Mouse (Mus musculus) embryonic facial prominence, embryonic 14.5 days (tissue): Measurements from ENCODE around the gene Lrmp. TPM values are rescaled to one million over a fixed set of nuclear protein-coding genes. Genes with fewer than 3 reads are reported as not detected.

ENCODE experiments used
- ATAC-seq: fragments of 200-750 bp; cut with Nextera tagmentation; 2 replicates; pipeline ENCODE4 v1.8.0; 2017; ENCODE audit warnings: low read depth, moderate number of reproducible peaks, moderate TSS enrichment
- DNase-seq: peaks from one replicate; pipeline ENCODE4 v3.0.0-alpha.2; 2015; ENCODE audit warnings: low spot score
- H3K27ac ChIP-seq: fragments of 300-500 bp; sonication (generic); replicated peaks from 2 replicates; pipeline ENCODE4 v1.5.1; 2014; ENCODE audit warnings: low read depth, mild to moderate bottlenecking, low read length, moderate library complexity
- H3K27me3 ChIP-seq: fragments of 300-500 bp; sonication (generic); replicated peaks from 2 replicates; pipeline ENCODE4 v1.6.1; 2014; ENCODE audit warnings: low read length; ENCODE audit not compliant: control insufficient read depth, insufficient read depth
- H3K36me3 ChIP-seq: fragments of 300-500 bp; sonication (generic); 2 replicates; pipeline ENCODE4 v1.6.1; 2014; ENCODE audit warnings: low read length, mixed read lengths; ENCODE audit not compliant: control insufficient read depth, insufficient read depth
- H3K4me1 ChIP-seq: fragments of 300-500 bp; sonication (generic); 2 replicates; pipeline ENCODE4 v1.6.1; 2014; ENCODE audit warnings: antibody characterized with exemption, low read length; ENCODE audit not compliant: control insufficient read depth, insufficient read depth
- H3K4me2 ChIP-seq: fragments of 300-500 bp; sonication (generic); 2 replicates; pipeline ENCODE4 v1.6.1; 2014; ENCODE audit warnings: low read depth, mild to moderate bottlenecking, low read length, moderate library complexity, mixed read lengths
- H3K4me3 ChIP-seq: fragments of 300-500 bp; sonication (generic); 2 replicates; pipeline ENCODE4 v1.5.1; 2014; ENCODE audit warnings: low read depth, mild to moderate bottlenecking, low read length
- H3K9ac ChIP-seq: fragments of 300-500 bp; sonication (generic); 2 replicates; pipeline ENCODE4 v1.6.1; 2014; ENCODE audit warnings: low read depth, mild to moderate bottlenecking, low read length, moderate library complexity, mixed read lengths
- H3K9me3 ChIP-seq: fragments of 300-500 bp; sonication (generic); 2 replicates; pipeline ENCODE4 v1.6.1; 2016; ENCODE audit warnings: low read length; ENCODE audit not compliant: control insufficient read depth
- WGBS: fragments of 180-500 bp; shearing (Covaris S2); extraction: QIAGEN DNeasy Blood & Tissue Kit; methylation state at CpG from one replicate; pipeline ENCODE4 v1.1.7; 2014; 5-methylcytosine and 5-hydroxymethylcytosine counted together
- polyA plus RNA-seq: library from polyadenylated mRNA; unstranded; fragments of >200 nt; fragmentation: Nextera tagmentation; extraction: Ambion mirVana; gene quantifications from 2 replicates; pipeline ENCODE4 v1.2.1, GENCODE M21; 2014

Lrmp gene
- polyA plus RNA-seq, 1 experiment from 2014 or later: 4.7 TPM

DNA sequence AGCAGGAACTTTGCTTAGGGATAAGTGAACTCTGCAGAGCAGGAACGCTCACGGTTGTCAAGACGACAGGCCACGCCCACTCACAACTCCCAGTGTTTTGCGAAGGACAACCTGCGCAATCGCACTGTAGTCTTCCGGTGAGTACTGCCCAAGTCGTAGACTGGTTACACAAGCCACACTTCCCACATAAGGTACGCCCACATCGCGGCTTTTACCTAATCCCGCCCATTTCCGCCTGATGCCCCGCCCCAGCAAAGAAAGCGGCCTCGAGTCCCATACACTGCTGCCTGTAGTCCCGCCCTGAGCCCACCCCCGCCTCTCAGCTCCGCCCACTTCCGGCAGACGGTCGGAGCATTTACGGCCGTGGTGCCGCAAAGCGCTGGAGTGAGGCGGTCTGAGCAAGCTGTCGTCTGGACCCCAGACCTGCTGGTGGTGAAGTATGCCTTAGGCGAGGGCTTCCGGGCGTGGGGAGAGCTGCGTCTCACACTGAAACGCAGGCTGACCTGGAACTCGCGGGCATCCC is 95.4 kb downstream of the Lrmp start, which contains the start of the genes Casc1 and Etfrf1:
Gene Casc1, minus strand, starts transcription at position 190 of the 523 bp plus-strand sequence.
Gene Etfrf1, plus strand, starts transcription at position 319 of the 523 bp plus-strand sequence.
- H3K9ac ChIP-seq: peak within 1 kb of the TSS; percentile 91
- H3K4me2 ChIP-seq: peak within 1 kb of the TSS; percentile 75
- H3K27ac ChIP-seq: peak within 1 kb of the TSS; percentile 95
- peak within 1 kb of the TSS; percentile 68 for H3K4me3 ChIP-seq
- H3K27me3 ChIP-seq: no peaks in the 10 kb centered on the region
- DNase-seq (peak; percentile 100), ATAC-seq (peak; percentile 100)
- 0 out of 2 replicates have a peak, but pooled peaks cover 2% of the 10 kb centered on the region for H3K36me3 ChIP-seq
- WGBS: 0% methylated on average over 34 of the region's 36 CpGs
- peaks cover 11% of the 10 kb centered on the region for H3K4me1 ChIP-seq
- no peaks in the 10 kb centered on the region for H3K9me3 ChIP-seq

DNA sequence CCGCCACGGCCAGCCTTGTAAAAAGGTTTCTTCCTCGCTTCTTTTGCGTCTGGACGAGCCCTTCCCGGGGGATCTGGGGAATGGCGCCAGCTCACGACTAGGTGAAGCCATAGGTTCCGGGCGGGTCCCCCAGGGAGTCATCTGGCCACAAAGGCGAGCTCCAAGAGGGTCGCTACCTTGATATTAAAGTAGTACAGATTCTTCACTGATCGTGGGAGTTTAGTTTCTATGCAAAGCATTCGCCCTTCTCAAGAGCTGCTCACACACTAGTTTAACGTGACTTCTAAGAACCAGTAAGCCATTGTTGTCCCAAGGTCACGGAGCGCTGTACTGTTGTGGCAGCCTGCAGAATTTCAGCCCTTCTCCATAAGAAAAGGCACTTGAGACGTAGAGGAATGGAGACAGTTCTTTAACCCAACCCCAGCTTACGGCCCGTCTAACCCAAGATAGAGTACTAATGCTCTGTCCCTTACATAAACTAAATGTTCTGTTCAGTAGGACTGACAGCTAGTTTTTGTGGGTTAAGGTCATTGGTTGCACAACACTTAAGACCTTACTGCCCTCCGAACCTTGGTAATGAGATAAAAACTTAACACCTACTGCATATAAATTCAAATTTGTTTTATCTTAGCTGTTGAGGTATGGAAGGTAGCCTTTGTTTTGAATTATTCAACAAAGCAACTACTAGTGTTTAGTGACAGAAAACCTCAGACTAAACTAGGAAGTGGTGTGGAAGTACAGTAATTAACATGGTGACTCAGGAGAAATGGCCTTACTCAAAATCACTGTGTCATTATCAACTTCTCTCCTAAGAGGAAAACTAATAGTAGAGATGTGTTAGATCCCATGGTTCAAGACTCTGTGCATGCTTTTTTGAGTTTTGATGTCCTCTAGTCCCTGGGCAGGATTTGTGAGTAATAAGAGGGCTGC is 96.2 kb downstream of the Lrmp start:
- Histone ChIP-seq H3K4me1 (peaks cover 11% of the 10 kb centered on the region), H3K9ac (peak overlapping the region; percentile 91), H3K27me3 (no peaks in the 10 kb centered on the region), H3K27ac (peak overlapping the region; percentile 95), H3K4me3 (peak overlapping the region; percentile 68), H3K4me2 (peak overlapping the region; percentile 64), H3K36me3 (peaks cover 9% of the 10 kb centered on the region; the same call in 1 of the 2 replicates), H3K9me3 (no peaks in the 10 kb centered on the region)
- peak; percentile 21 for ATAC-seq
- 3% methylated on average over 21 of the region's 21 CpGs for WGBS
- DNase-seq: no peak

DNA sequence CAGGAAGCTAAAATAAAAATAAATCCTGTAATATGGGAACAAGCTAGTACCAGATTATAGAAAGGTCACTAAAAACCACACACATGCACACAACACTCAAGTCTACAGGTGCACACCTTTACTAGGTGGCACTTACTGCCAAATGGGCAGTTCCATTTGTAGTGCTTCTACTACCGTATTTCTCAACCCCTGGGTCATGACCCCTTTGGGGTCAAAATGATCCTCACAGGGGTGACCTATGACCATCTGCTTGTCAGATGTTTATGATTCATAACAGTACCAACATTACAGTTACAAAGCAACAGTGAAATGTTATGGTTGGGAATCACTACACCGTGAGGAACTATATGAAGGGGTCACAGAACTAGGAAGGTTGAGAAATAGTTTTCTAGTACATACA is 98.5 kb downstream of the Lrmp start:
- Histone ChIP-seq H3K4me1 (peaks cover 11% of the 10 kb centered on the region), H3K36me3 (peaks cover 19% of the 10 kb centered on the region), H3K4me2 (no peak overlapping the region), H3K27ac (no peak overlapping the region), H3K9ac (no peak overlapping the region), H3K9me3 (no peaks in the 10 kb centered on the region), H3K4me3 (no peak overlapping the region), H3K27me3 (no peaks in the 10 kb centered on the region)
- DNase-seq: no peak
- WGBS: 62% methylated on average over 2 of the region's 2 CpGs
- no peak for ATAC-seq

DNA sequence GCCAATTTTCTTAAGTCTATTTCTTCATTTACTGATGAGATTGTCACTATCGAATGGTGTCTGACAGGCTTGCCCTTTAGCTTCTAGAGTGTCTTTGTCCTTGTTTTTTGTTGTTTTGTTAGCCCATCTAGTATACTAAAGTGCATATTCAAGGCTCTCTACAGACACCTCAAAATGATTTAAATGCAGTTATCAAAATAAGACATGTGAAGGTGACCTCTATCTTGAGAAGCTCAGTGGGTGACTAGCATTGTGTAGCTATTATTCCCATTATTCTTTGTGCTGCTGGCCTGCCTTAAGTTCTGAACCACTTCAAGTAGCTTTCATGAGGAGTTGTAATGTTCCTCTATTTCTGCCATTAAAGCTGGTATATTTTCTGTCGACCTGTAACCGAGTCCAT is 100.4 kb downstream of the Lrmp start:
- Histone ChIP-seq H3K9ac (no peak overlapping the region), H3K4me1 (peaks cover 6% of the 10 kb centered on the region; the same call in 1 of the 2 replicates), H3K4me2 (no peak overlapping the region), H3K4me3 (no peak overlapping the region), H3K27ac (no peak overlapping the region), H3K27me3 (no peaks in the 10 kb centered on the region), H3K36me3 (peaks cover 32% of the 10 kb centered on the region), H3K9me3 (no peaks in the 10 kb centered on the region)
- WGBS: 92% methylated on average over 3 of the region's 3 CpGs
- DNase-seq (no peak), ATAC-seq (no peak)

DNA sequence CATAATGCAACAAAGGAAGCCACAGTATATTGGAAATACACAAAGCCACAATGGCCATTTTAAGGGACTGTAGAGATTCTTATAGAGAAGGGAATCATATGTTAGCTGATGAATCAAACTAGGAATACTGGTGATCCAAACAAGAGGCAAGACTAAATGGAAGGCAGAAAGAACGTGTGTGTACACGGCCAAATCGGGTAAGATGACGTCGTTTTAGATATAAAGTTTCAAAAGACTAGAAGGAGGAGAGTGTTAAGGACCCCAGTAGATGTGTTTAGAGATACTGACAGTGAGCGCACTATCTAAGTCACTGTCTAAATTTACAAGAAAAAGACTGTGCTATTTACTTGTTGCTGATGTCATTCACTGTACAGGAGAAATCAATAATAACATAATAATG is 108.8 kb downstream of the Lrmp start:
- DNase-seq (no peak), ATAC-seq (no peak)
- no peaks in the 10 kb centered on the region for H3K27me3 ChIP-seq
- 87% methylated on average over 6 of the region's 6 CpGs for WGBS
- H3K9ac ChIP-seq: no peak overlapping the region
- H3K27ac ChIP-seq: no peak overlapping the region
- H3K4me1 ChIP-seq: no peaks in the 10 kb centered on the region
- H3K36me3 ChIP-seq: peaks cover 30% of the 10 kb centered on the region
- no peaks in the 10 kb centered on the region for H3K9me3 ChIP-seq
- H3K4me3 ChIP-seq: no peak overlapping the region
- no peak overlapping the region for H3K4me2 ChIP-seq

Other genes with a start within 250 kb of the Lrmp start
- gene Bcat1, start 39.5 kb upstream of the Lrmp start, polyA plus RNA-seq: 34.7 and 36.0 TPM in 2 replicates
- gene Casc1, start 95.4 kb downstream of the Lrmp start, polyA plus RNA-seq: 0.58 and 0.95 TPM in 2 replicates
- gene Etfrf1, start 95.5 kb downstream of the Lrmp start, polyA plus RNA-seq: 28.4 and 29.6 TPM in 2 replicates
- gene Kras, start 134.6 kb downstream of the Lrmp start, polyA plus RNA-seq: 70.4 and 71.3 TPM in 2 replicates